Mouse (Mus musculus): ENCODE measurements around the gene Dtd2.

GRCm38 (mm10) chr12:51985826-51986225, 20.5 kb downstream of the Dtd2 start:
- TF ChIP-seq CTCF (IDR thresholded peaks at IDR 0.05; ENCODE audit: low read depth, low read length) (no peak), POLR2A (IDR thresholded peaks at IDR 0.05; ENCODE audit: borderline replicate concordance, low read depth, low read length) (no peak)
